Mouse (Mus musculus) liver, embryonic 11.5 days (tissue): ENCODE measurements around the gene Dact3. TPM values are rescaled to one million over a fixed set of nuclear protein-coding genes. Genes with fewer than 3 reads are reported as not detected.

Experiments
- ATAC-seq: fragments of 200-750 bp; cut with Nextera tagmentation; replicated peaks from 2 replicates; pipeline ENCODE4 v1.8.0; 2017; ENCODE audit warnings: moderate number of reproducible peaks, mild to moderate bottlenecking, moderate TSS enrichment, moderate library complexity; ENCODE audit not compliant: low FRiP score
- DNase-seq: peaks from one replicate; pipeline ENCODE4 v3.0.0-alpha.2; 2017; ENCODE audit warnings: low spot score
- H3K27ac ChIP-seq: fragments of 300-500 bp; sonication (generic); 2 replicates; pipeline ENCODE4 v1.5.1; 2014; ENCODE audit warnings: mild to moderate bottlenecking, low read depth, low read length, control low read depth
- H3K27me3 ChIP-seq: fragments of 300-500 bp; sonication (generic); replicated peaks from 2 replicates; pipeline ENCODE4 v1.6.1; 2014; ENCODE audit warnings: low read length, mixed read lengths; ENCODE audit not compliant: control insufficient read depth, insufficient read depth
- H3K36me3 ChIP-seq: fragments of 300-500 bp; sonication (generic); 2 replicates; pipeline ENCODE4 v1.6.1; 2014; ENCODE audit warnings: mild to moderate bottlenecking, low read length, moderate library complexity, mixed read lengths; ENCODE audit not compliant: control insufficient read depth, insufficient read depth
- H3K4me1 ChIP-seq: fragments of 300-500 bp; sonication (generic); replicated peaks from 2 replicates; pipeline ENCODE4 v1.6.1; 2014; ENCODE audit warnings: low read length, mixed read lengths; ENCODE audit not compliant: control insufficient read depth, insufficient read depth
- H3K4me2 ChIP-seq: fragments of 300-500 bp; sonication (generic); 2 replicates; pipeline ENCODE4 v1.6.1; 2014; ENCODE audit warnings: mild to moderate bottlenecking, control low read depth, moderate library complexity
- H3K4me3 ChIP-seq: fragments of 300-500 bp; sonication (generic); 2 replicates; pipeline ENCODE4 v1.5.1; 2014; ENCODE audit warnings: low read depth, low read length, control low read depth
- H3K9ac ChIP-seq: fragments of 300-500 bp; sonication (generic); 2 replicates; pipeline ENCODE4 v1.6.1; 2014; ENCODE audit warnings: low read depth, low read length, control low read depth
- H3K9me3 ChIP-seq: fragments of 300-500 bp; sonication (generic); 2 replicates; pipeline ENCODE4 v1.6.1; 2016; ENCODE audit warnings: low read length, inconsistent platforms, mixed read lengths; ENCODE audit not compliant: control insufficient read depth
- WGBS: fragments of 180-500 bp; shearing (Covaris S2); extraction: QIAGEN DNeasy Blood & Tissue Kit; methylation state at CpG from one replicate; pipeline ENCODE4 v1.1.7; 2014; 5-methylcytosine and 5-hydroxymethylcytosine counted together
- polyA plus RNA-seq: library from polyadenylated mRNA; unstranded; fragments of >200 nt; fragmentation: Nextera tagmentation; extraction: Ambion mirVana; gene quantifications from 2 replicates; pipeline ENCODE4 v1.2.1, GENCODE M21; 2014

The Dact3 gene
- polyA plus RNA-seq, 1 experiment from 2014 or later = 2.5 TPM

DNA sequence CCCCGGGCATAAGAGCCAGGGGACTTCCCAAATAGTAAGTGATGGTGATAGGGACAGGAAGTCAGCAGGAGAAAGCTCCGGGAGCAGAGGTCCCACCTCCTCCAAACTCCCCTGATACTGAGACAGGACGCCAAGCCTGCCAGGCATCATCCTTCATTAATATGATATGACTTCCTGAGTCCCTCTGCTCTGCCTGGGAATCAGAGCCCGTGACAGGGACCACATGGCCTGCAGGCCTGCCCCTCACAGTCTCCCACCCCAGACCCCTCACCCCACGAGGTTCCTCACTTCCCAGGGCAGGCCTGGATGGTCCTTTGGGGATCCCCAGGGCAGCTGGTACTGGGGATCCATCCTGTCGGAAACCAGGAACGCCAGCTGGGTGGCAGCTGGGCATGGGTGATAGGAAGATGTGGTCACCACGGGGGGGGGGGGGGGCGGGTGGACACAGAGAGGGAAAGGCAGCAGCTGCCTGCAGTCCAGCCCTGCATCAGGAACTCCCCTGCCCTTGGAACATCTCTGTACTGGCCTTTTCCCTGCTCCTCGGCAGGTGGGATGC lies 29.1 kb downstream of the Dact3 start:
- no peaks in the 10 kb centered on the region for H3K36me3 ChIP-seq
- ATAC-seq (no peak), DNase-seq (no peak)
- peak overlapping the region; percentile 9; the same call in 1 of the 2 replicates for H3K27ac ChIP-seq
- H3K4me1 ChIP-seq = peaks cover 51% of the 10 kb centered on the region
- H3K4me2 ChIP-seq = no peak overlapping the region
- H3K9ac ChIP-seq = no peak overlapping the region
- WGBS = 37% methylated on average over 8 of the region's 10 CpGs
- peaks cover 19% of the 10 kb centered on the region for H3K27me3 ChIP-seq
- no peaks in the 10 kb centered on the region for H3K9me3 ChIP-seq
- H3K4me3 ChIP-seq = no peak overlapping the region

DNA sequence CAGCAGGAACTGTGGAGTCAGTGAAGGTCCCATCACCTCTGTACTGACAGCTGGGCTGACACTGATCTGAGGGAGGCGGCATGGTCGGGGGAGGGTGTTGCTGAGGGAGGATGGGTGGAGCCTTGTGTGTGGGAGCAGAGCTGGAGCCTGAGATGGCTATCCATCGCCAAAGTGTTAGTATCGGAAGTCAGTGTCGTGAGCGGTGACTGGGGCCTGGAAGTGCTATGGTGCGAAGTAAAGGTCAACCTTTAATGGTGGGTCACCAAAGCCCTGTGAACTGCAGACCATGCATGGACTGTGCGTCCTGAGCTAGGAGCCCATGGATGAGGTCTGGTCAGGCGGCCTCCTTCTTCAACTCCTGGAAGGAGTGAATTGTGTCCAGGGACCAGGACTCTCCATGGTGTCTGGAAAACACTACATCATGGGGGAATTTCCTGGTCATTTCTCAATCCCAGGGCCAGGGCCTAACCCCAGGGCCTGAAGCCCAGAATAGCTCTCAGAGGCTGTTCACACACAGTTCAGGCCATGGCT lies 30.4 kb downstream of the Dact3 start:
- Histone ChIP-seq H3K4me2 (0 out of 2 replicates have a peak overlapping the region, but pooled peaks have one; percentile 1), H3K4me1 (peaks cover 55% of the 10 kb centered on the region), H3K27me3 (peaks cover 12% of the 10 kb centered on the region), H3K4me3 (no peak overlapping the region), H3K27ac (no peak overlapping the region), H3K9ac (no peak overlapping the region), H3K9me3 (no peaks in the 10 kb centered on the region), H3K36me3 (no peaks in the 10 kb centered on the region)
- no peak for DNase-seq
- ATAC-seq = peak; percentile 56
- WGBS = 34% methylated on average over 9 of the region's 9 CpGs

DNA sequence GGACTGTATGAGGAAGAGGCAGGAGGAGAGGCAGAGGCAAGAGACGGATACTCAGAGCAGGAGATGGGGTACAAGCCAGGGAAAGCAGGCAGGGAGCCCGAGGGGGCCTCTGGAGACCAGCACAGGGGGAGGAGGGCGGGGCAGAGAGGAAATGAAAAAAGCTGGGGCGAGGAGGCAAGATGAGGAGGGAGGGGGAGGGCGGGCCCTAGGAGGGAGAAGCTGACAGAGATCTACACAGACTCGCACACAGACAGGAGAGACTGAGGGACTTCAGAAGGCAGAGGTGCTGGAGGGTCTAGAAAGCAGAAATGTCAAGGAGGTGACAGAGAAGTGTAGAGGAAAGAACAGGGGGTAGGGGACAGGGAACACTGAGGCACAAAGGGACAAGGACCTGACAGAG lies 31.2 kb downstream of the Dact3 start, which contains the start of gene Ptgir:
Gene Ptgir, plus strand, starts transcription at position 210 of the 400 bp plus-strand sequence.
- Histone ChIP-seq H3K27me3 (peaks cover 12% of the 10 kb centered on the region), H3K9me3 (no peaks in the 10 kb centered on the region), H3K36me3 (no peaks in the 10 kb centered on the region), H3K4me2 (peak within 1 kb of the TSS; percentile 17), H3K27ac (no peak within 1 kb of the TSS), H3K4me1 (peaks cover 55% of the 10 kb centered on the region), H3K4me3 (no peak within 1 kb of the TSS), H3K9ac (peak within 1 kb of the TSS; percentile 40; the same call in 1 of the 2 replicates)
- no peak for DNase-seq
- 13% methylated on average over 6 of the region's 6 CpGs for WGBS
- no peak for ATAC-seq

DNA sequence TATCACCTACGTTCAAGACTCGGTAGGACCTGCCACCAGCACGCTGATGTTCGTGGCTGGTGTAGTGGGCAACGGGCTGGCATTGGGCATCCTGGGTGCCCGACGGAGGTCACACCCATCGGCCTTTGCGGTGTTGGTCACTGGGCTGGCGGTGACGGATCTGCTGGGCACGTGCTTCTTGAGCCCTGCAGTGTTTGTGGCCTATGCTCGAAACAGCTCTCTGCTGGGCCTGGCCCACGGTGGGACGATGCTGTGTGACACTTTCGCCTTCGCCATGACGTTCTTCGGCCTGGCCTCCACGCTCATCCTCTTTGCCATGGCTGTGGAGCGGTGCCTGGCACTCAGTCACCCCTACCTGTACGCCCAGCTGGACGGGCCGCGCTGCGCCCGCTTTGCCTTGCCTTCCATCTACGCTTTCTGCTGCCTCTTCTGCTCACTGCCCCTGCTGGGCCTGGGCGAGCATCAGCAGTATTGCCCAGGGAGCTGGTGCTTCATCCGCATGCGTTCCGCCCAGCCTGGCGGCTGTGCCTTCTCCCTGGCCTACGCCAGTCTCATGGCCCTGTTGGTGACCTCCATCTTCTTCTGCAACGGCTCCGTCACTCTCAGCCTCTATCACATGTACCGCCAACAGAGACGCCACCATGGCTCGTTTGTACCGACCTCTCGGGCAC lies 31.9 kb downstream of the Dact3 start:
- 88% methylated on average over 41 of the region's 41 CpGs for WGBS
- ATAC-seq (no peak), DNase-seq (no peak)
- peak overlapping the region; percentile 8; the same call in 1 of the 2 replicates for H3K4me2 ChIP-seq
- H3K27me3 ChIP-seq = peaks cover 12% of the 10 kb centered on the region
- H3K36me3 ChIP-seq = no peaks in the 10 kb centered on the region
- no peak overlapping the region for H3K27ac ChIP-seq
- no peak overlapping the region for H3K4me3 ChIP-seq
- no peaks in the 10 kb centered on the region for H3K9me3 ChIP-seq
- peaks cover 51% of the 10 kb centered on the region for H3K4me1 ChIP-seq
- peak overlapping the region; percentile 40; the same call in 1 of the 2 replicates for H3K9ac ChIP-seq

DNA sequence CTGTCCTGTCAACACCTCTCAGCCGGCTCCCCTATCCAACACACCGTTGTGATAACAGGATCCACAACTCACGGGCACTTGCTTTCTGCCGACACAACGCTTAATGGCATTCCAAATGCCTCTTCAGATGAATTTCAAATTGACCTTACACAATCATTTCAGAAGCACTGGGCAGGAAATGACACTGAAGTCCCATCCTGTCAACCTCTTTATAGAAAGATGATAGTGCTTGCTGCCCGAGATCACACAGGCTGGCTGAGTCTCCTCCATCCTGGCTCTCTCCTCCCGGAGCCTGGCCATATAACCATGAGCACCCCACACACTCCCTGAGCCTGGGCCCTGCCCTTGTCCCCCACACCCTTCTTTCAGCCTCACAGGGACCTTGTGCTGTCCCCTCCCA lies 32.7 kb downstream of the Dact3 start:
- Histone ChIP-seq H3K4me2 (peak overlapping the region; percentile 8; the same call in 1 of the 2 replicates), H3K4me3 (no peak overlapping the region; the same call in 1 of the 2 replicates)

DNA sequence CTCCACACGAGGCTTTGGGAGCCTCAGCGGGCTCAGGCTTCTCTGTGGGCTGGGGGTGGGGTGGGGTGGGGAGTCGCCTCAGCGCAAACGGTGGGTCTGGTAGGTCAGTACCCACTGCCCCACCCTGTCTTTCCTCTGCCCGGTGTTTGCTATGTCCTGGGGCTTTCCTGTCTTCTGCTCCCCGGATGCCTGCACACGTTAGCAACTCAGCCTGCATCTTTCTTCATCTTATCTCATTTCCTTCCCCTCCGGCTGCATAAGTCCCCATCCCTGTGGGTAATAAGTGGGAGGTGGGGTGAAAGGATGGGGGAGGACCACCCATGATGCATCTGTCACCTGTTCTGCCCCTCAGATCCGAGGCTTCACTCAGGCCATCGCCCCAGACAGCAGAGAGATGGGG lies 33.2 kb downstream of the Dact3 start:
- 19% methylated on average over 11 of the region's 11 CpGs for WGBS
- Histone ChIP-seq H3K4me1 (peaks cover 46% of the 10 kb centered on the region), H3K4me3 (no peak overlapping the region; the same call in 1 of the 2 replicates), H3K27me3 (peaks cover 9% of the 10 kb centered on the region), H3K9me3 (no peaks in the 10 kb centered on the region), H3K4me2 (peak overlapping the region; percentile 8; the same call in 1 of the 2 replicates), H3K9ac (no peak overlapping the region), H3K27ac (no peak overlapping the region), H3K36me3 (no peaks in the 10 kb centered on the region)
- DNase-seq (no peak), ATAC-seq (no peak)

More for the DNA sequence above, 32.7 kb downstream of the Dact3 start:
- H3K4me1 ChIP-seq = peaks cover 46% of the 10 kb centered on the region
- H3K27me3 ChIP-seq = peaks cover 9% of the 10 kb centered on the region
- 28% methylated on average over 7 of the region's 7 CpGs for WGBS
- ATAC-seq (no peak), DNase-seq (no peak)
- no peak overlapping the region for H3K27ac ChIP-seq
- H3K9me3 ChIP-seq = no peaks in the 10 kb centered on the region
- no peaks in the 10 kb centered on the region for H3K36me3 ChIP-seq
- no peak overlapping the region for H3K9ac ChIP-seq

DNA sequence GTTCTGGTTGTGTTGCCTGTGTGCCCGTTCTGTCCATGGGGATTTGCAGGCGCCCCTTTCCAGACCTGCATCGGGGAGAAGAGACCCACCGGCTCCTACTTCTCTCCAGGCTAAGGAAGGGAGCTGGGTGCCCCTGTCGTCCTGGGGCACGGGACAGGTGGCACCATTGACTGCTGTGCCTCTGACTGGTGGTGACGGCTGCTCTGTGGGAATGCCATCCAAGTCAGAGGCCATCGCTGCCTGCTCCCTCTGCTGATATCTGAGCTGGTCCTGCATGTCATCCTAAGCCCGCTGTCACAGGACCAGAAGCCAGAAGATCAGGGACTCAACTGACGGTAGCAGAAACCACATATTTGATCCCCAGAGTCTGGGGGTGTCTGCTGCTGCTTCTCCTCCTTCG lies 33.7 kb downstream of the Dact3 start:
- Histone ChIP-seq H3K27ac (no peak overlapping the region), H3K27me3 (peaks cover 9% of the 10 kb centered on the region), H3K4me2 (peak overlapping the region; percentile 3), H3K4me3 (no peak overlapping the region), H3K4me1 (peaks cover 41% of the 10 kb centered on the region), H3K9ac (no peak overlapping the region), H3K36me3 (no peaks in the 10 kb centered on the region), H3K9me3 (no peaks in the 10 kb centered on the region)
- DNase-seq (no peak), ATAC-seq (no peak)
- 50% methylated on average over 11 of the region's 11 CpGs for WGBS

DNA sequence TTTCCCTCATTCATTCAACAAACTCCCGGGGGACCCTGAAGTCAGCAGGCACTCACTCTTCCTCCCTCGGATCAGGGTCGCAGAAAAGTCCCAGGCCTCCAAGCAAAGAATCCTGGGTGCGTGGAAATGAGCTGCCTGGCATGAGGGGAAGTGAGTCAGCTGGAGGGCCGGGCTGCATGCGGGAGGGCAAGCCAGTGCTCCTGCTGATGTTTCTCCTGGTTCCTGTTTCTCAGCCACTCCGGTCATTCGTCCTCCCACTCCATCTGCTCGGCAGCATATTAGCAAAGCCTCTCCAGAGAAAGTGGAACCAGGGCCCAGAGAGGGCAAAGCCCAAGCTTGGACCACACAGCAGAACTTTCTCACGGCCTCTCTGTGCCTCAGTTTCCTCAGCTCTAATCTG lies 34.8 kb downstream of the Dact3 start:
- peaks cover 3% of the 10 kb centered on the region; the same call in 1 of the 2 replicates for H3K36me3 ChIP-seq
- H3K27ac ChIP-seq = no peak overlapping the region
- H3K4me3 ChIP-seq = no peak overlapping the region
- no peak for ATAC-seq
- no peak overlapping the region for H3K4me2 ChIP-seq
- no peak overlapping the region for H3K9ac ChIP-seq
- no peaks in the 10 kb centered on the region for H3K9me3 ChIP-seq
- H3K27me3 ChIP-seq = peaks cover 9% of the 10 kb centered on the region
- WGBS = 29% methylated on average over 10 of the region's 10 CpGs
- no peak for DNase-seq
- peaks cover 34% of the 10 kb centered on the region for H3K4me1 ChIP-seq
